Mouse (Mus musculus): Measurements from ENCODE around the gene Grm1. TPM values are rescaled to one million over a fixed set of nuclear protein-coding genes. Genes with fewer than 3 reads are reported as not detected.

Gene Grm1
- polyA plus RNA-seq, 1 experiment: not detected

DNA sequence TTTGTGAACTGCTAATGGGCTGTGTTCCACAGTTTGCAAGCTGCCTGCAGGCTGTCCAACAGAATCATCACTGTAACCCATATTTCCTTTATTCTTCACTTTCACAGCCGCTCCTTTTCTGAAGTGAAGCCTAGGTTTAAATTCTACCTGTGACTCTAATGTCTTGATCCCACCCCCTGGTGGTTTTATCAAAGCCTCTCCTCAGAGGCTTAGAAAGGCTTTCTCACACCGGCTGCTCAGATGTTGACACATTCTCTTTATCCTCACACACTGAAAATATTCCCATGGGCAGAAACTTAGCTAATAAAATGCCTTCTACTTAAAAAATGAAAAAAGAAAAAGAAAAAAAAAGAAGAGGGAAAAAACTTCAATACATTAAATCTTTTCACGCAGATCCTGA is 210.0 kb downstream of the Grm1 start:
- Histone ChIP-seq H3K4me1 (ENCODE audit: control insufficient read depth, insufficient read depth, insufficient read length, low read length) (no peaks in the 10 kb centered on the region), H3K27me3 (ENCODE audit: control insufficient read depth, insufficient read depth, low read length) (no peaks in the 10 kb centered on the region), H3K27ac (ENCODE audit: insufficient read depth, low read depth, low read length) (no peak overlapping the region), H3K4me3 (ENCODE audit: low read depth, low read length) (no peak overlapping the region), H3K36me3 (ENCODE audit: control insufficient read depth, insufficient read depth, low read length) (no peaks in the 10 kb centered on the region)
- TF ChIP-seq POLR2A (IDR thresholded peaks at IDR 0.05; ENCODE audit: low read depth, low read length) (no peak), CTCF (IDR thresholded peaks at IDR 0.05; ENCODE audit: extremely low read depth, insufficient read length, insufficient replicate concordance, low read depth, low read length) (no peak)
- WGBS: 46% methylated on average over 3 of the region's 3 CpGs

- H3K36me3 ChIP-seq (ENCODE audit: control insufficient read depth, insufficient read depth, low read length): no peaks in the 10 kb centered on the region
- H3K27me3 ChIP-seq (ENCODE audit: control insufficient read depth, insufficient read depth, low read length): no peaks in the 10 kb centered on the region
- H3K4me3 ChIP-seq (ENCODE audit: low read depth, low read length): no peak overlapping the region
- WGBS: 83% methylated on average over 2 of the region's 2 CpGs
- no peak for TF ChIP-seq CTCF (IDR thresholded peaks at IDR 0.05; ENCODE audit: extremely low read depth, insufficient read length, insufficient replicate concordance, low read depth, low read length)
- no peak for TF ChIP-seq POLR2A (IDR thresholded peaks at IDR 0.05; ENCODE audit: low read depth, low read length)
- no peak overlapping the region for H3K27ac ChIP-seq (ENCODE audit: insufficient read depth, low read depth, low read length)
- H3K4me1 ChIP-seq (ENCODE audit: control insufficient read depth, insufficient read depth, insufficient read length, low read length): no peaks in the 10 kb centered on the region
These were observed 211.9 kb downstream of the Grm1 start for GRCm38 (mm10) chr10:10870271-10870670.

DNA sequence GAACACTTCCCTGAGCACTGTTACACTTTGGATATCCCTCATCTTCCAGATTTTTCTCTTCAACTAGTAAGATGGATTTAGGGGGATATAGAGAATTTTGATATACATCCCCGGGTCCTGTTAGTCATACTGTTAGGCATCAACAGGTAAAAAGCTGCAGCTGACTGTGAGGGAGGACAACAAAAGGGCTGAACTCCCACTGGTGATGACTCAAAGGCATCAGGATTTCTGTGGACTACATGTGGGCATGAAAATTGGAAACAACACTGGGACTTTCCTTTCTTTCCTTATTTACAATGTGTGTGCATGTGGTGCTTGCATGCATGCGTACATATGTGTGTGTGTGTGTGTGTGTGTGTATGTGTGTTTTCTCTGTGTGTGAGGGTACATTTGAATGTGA is 215.9 kb downstream of the Grm1 start:
- Histone ChIP-seq H3K4me1 (ENCODE audit: control insufficient read depth, insufficient read depth, insufficient read length, low read length) (no peaks in the 10 kb centered on the region), H3K27ac (ENCODE audit: insufficient read depth, low read depth, low read length) (no peak overlapping the region), H3K27me3 (ENCODE audit: control insufficient read depth, insufficient read depth, low read length) (no peaks in the 10 kb centered on the region), H3K4me3 (ENCODE audit: low read depth, low read length) (no peak overlapping the region), H3K36me3 (ENCODE audit: control insufficient read depth, insufficient read depth, low read length) (no peaks in the 10 kb centered on the region)
- 85% methylated on average over 2 of the region's 2 CpGs for WGBS
- TF ChIP-seq POLR2A (IDR thresholded peaks at IDR 0.05; ENCODE audit: low read depth, low read length): no peak
- no peak for TF ChIP-seq CTCF (IDR thresholded peaks at IDR 0.05; ENCODE audit: extremely low read depth, insufficient read length, insufficient replicate concordance, low read depth, low read length)

GRCm38 (mm10) chr10:10864759-10865158 is 217.4 kb downstream of the Grm1 start:
- Histone ChIP-seq H3K4me1 (ENCODE audit: control insufficient read depth, insufficient read depth, insufficient read length, low read length) (no peaks in the 10 kb centered on the region), H3K36me3 (ENCODE audit: control insufficient read depth, insufficient read depth, low read length) (no peaks in the 10 kb centered on the region), H3K27ac (ENCODE audit: insufficient read depth, low read depth, low read length) (no peak overlapping the region), H3K4me3 (ENCODE audit: low read depth, low read length) (no peak overlapping the region), H3K27me3 (ENCODE audit: control insufficient read depth, insufficient read depth, low read length) (no peaks in the 10 kb centered on the region)
- 55% methylated on average over 5 of the region's 5 CpGs for WGBS
- TF ChIP-seq CTCF (IDR thresholded peaks at IDR 0.05; ENCODE audit: extremely low read depth, insufficient read length, insufficient replicate concordance, low read depth, low read length): no peak

DNA sequence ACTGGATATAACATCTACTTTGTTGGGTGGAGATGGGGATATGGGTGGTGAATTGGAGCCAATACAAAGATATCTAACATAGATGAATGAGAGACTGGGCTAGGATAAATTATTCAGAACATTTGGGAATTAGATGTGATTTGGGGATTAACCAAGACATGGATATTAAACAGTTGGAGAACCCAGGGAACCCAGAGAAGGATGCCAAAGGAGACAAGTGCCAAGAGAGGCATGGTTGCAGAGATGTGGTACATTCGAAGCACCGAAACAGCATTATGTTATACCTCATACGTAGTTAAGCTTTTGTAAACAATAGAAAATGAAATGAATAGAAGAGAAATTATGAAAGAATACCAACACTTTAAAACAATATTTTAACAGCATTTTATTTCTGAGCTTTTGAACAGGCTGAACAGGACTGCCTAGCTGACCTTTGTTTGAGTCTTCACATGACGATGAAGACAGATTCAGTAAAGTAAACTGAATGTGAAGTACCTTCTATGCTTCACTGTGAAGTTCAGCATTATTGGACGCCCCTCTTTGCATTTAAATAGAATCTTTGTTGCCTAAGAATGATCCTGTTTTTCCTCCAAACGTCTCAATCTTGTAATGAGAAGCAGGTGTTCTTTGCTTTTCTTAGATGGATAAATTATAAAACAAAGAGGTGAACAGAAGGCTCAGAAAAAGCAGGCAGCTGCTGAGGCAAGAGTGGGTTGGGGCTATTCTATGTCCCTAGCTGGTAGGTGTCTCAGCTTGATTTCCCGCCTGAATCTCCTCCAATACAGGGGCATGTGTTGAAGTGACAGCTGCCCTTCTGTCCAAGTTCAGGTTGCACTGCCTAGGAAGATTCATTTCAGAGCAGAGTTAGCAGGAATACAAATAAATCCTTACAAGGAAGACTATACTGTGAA is 234.5 kb downstream of the Grm1 start:
- WGBS: 76% methylated on average over 7 of the region's 7 CpGs
- H3K4me3 ChIP-seq (ENCODE audit: low read depth, low read length): no peak overlapping the region
- H3K27ac ChIP-seq (ENCODE audit: insufficient read depth, low read depth, low read length): no peak overlapping the region
- H3K27me3 ChIP-seq (ENCODE audit: control insufficient read depth, insufficient read depth, low read length): no peaks in the 10 kb centered on the region
- H3K4me1 ChIP-seq (ENCODE audit: control insufficient read depth, insufficient read depth, insufficient read length, low read length): no peaks in the 10 kb centered on the region
- H3K36me3 ChIP-seq (ENCODE audit: control insufficient read depth, insufficient read depth, low read length): no peaks in the 10 kb centered on the region
- TF ChIP-seq POLR2A (IDR thresholded peaks at IDR 0.05; ENCODE audit: low read depth, low read length) (no peak), CTCF (IDR thresholded peaks at IDR 0.05; ENCODE audit: extremely low read depth, insufficient read length, insufficient replicate concordance, low read depth, low read length) (no peak)

DNA sequence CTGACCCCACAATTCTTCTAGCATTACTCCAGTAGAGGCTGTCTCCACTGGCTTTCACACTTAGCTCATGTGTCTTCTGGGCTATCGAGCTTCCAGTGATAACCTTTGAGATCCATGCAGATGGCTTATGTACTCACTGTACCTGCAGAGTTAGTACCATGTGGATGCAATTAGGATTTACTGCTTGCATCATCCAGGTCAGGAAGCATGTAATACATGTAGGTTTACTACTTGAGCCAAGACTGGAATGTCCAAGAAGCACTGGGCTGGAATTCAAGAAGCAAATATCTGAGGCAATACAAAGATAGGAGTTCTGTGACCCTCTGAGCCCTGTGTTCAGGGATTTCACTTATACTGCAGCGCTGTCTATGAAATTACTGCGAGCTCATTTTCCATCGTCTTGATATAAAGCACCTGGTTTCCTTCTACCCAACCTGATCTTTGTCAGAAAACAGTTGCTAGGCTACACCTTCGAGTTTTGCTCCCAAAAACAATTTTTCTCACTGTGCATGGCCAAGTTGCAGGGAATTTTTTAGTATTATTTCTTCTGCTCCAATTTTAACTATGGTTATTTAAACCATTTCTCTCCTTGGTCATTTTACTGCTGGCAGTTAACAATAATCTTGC is 237.0 kb downstream of the Grm1 start:
- Histone ChIP-seq H3K4me3 (ENCODE audit: low read depth, low read length) (no peak overlapping the region), H3K4me1 (ENCODE audit: control insufficient read depth, insufficient read depth, insufficient read length, low read length) (no peaks in the 10 kb centered on the region), H3K27ac (ENCODE audit: insufficient read depth, low read depth, low read length) (no peak overlapping the region), H3K36me3 (ENCODE audit: control insufficient read depth, insufficient read depth, low read length) (no peaks in the 10 kb centered on the region), H3K27me3 (ENCODE audit: control insufficient read depth, insufficient read depth, low read length) (no peaks in the 10 kb centered on the region)
- TF ChIP-seq POLR2A (IDR thresholded peaks at IDR 0.05; ENCODE audit: low read depth, low read length): no peak
- TF ChIP-seq CTCF (IDR thresholded peaks at IDR 0.05; ENCODE audit: extremely low read depth, insufficient read length, insufficient replicate concordance, low read depth, low read length): no peak
- 68% methylated on average over 5 of the region's 5 CpGs for WGBS

GRCm38 (mm10) chr10:10835406-10835805 is 246.8 kb downstream of the Grm1 start:
- Histone ChIP-seq H3K36me3 (ENCODE audit: control insufficient read depth, insufficient read depth, low read length) (no peaks in the 10 kb centered on the region), H3K27me3 (ENCODE audit: control insufficient read depth, insufficient read depth, low read length) (no peaks in the 10 kb centered on the region), H3K4me1 (ENCODE audit: control insufficient read depth, insufficient read depth, insufficient read length, low read length) (no peaks in the 10 kb centered on the region), H3K4me3 (ENCODE audit: low read depth, low read length) (no peak overlapping the region), H3K27ac (ENCODE audit: insufficient read depth, low read depth, low read length) (no peak overlapping the region)
- TF ChIP-seq CTCF (IDR thresholded peaks at IDR 0.05; ENCODE audit: extremely low read depth, insufficient read length, insufficient replicate concordance, low read depth, low read length) (no peak), POLR2A (IDR thresholded peaks at IDR 0.05; ENCODE audit: low read depth, low read length) (no peak)
